Mouse (Mus musculus) gastrocnemius, adult 2 months (tissue): ENCODE measurements around the gene Zfp106. TPM values are rescaled to one million over a fixed set of nuclear protein-coding genes. Genes with fewer than 3 reads are reported as not detected.
A peak's percentile ranks its signal among the peaks of the same experiment; 100 is the strongest.
"Not testable (repeated sequence)": the region's sequence is repeated elsewhere in the genome, so short reads cannot be mapped to it uniquely, and the experiment has no call there.

Source experiments
- DNase-seq: peaks from one replicate; pipeline ENCODE4 v3.0.0; 2022
- H3K27ac ChIP-seq: fragments of 200-600 bp; 2 replicates; pipeline ENCODE4 v1.8.1; 2022; ENCODE audit warnings: mild to moderate bottlenecking
- H3K4me3 ChIP-seq: fragments of 200-600 bp; 2 replicates; pipeline ENCODE4 v1.8.1; 2022; ENCODE audit warnings: mild to moderate bottlenecking, moderate library complexity
- CTCF ChIP-seq: fragments of 200-600 bp; IDR thresholded peaks from 2 replicates; pipeline ENCODE4 v1.8.1; 2022; ENCODE audit warnings: antibody characterized with exemption, mild to moderate bottlenecking, moderate library complexity
- intact Hi-C: fragments of 180-260 bp; cut with DNase I; formaldehyde crosslinking; loops from one replicate; pipeline ENCODE4 v1.15.1; 2025
- total RNA-seq, 2 experiments: library from RNA; stranded (reverse); gene quantifications; 2 replicates each; pipeline ENCODE4 v1.2.3; 2021

The Zfp106 gene
- total RNA-seq, 2 experiments from 2014 or later, result 635 to 796 TPM

- Histone ChIP-seq H3K4me3 (no peak overlapping the region), H3K27ac (no peak overlapping the region)
- no peak for DNase-seq
- no peak for TF ChIP-seq CTCF
- intact Hi-C loops, result no loop called here
Observed at GRCm38 (mm10) chr2:120571081-120571480, 7.4 kb upstream of the Zfp106 start.

- peak overlapping the region; percentile 93 for H3K27ac ChIP-seq
- intact Hi-C loops, result loop anchor here (5.0 kb wide), 1 partner anchor 166 kb away; the partner anchor contains the start of genes Ganc and Tmem87a
- H3K4me3 ChIP-seq, result peak overlapping the region; percentile 78
- no peak for TF ChIP-seq CTCF
- DNase-seq, result no peak
Observed at GRCm38 (mm10) chr2:120567798-120568320, 4.2 kb upstream of the Zfp106 start.

GRCm38 (mm10) chr2:120566886-120567797 lies 3.5 kb upstream of the Zfp106 start, which contains the start of gene Snap23:
Gene Snap23, plus strand, starts transcription at chr2:120567671.
- TF ChIP-seq CTCF, result no peak
- Histone ChIP-seq H3K4me3 (peak within 1 kb of the TSS; percentile 78), H3K27ac (peak within 1 kb of the TSS; percentile 93)
- peak; percentile 97 for DNase-seq
- intact Hi-C loops, result loop anchor here (5.0 kb wide), 1 partner anchor 165 kb away; the partner anchor contains the start of genes Ganc and Tmem87a

GRCm38 (mm10) chr2:120565363-120565762 lies 1.7 kb upstream of the Zfp106 start:
- intact Hi-C loops, result loop anchor here (5.0 kb wide), 1 partner anchor 163 kb away; the partner anchor contains the start of genes Ganc and Tmem87a
- TF ChIP-seq CTCF, result no peak
- Histone ChIP-seq H3K4me3 (no peak overlapping the region), H3K27ac (no peak overlapping the region)
- DNase-seq, result no peak

GRCm38 (mm10) chr2:120564548-120565188 lies 1.0 kb upstream of the Zfp106 start:
- not testable (repeated sequence) for DNase-seq, H3K27ac ChIP-seq, H3K4me3 ChIP-seq
- intact Hi-C loops, result loop anchor here (5.0 kb wide), 1 partner anchor 162 kb away; the partner anchor contains the start of genes Ganc and Tmem87a

GRCm38 (mm10) chr2:120562859-120563234 lies 796 bp downstream of the Zfp106 start:
- no peak for TF ChIP-seq CTCF
- Histone ChIP-seq H3K4me3 (peak overlapping the region; percentile 99), H3K27ac (peak overlapping the region; percentile 93)
- DNase-seq, result no peak
- intact Hi-C loops, result loop anchor here (2.0 kb wide), 1 partner anchor 24 kb away; no protein-coding TSS in a partner anchor

- Histone ChIP-seq H3K4me3 (no peak overlapping the region), H3K27ac (0 out of 2 replicates have a peak overlapping the region, but pooled peaks have one; percentile 21)
- no peak for TF ChIP-seq CTCF
- intact Hi-C loops, result no loop called here
- DNase-seq, result no peak
Observed at GRCm38 (mm10) chr2:120561524-120561923, 2.1 kb downstream of the Zfp106 start.

GRCm38 (mm10) chr2:120558813-120559212 lies 4.8 kb downstream of the Zfp106 start:
- Histone ChIP-seq H3K27ac (no peak overlapping the region), H3K4me3 (no peak overlapping the region)
- TF ChIP-seq CTCF, result no peak
- no peak for DNase-seq
- intact Hi-C loops, result no loop called here

GRCm38 (mm10) chr2:120556868-120557267 lies 6.8 kb downstream of the Zfp106 start:
- H3K4me3 ChIP-seq, result no peak overlapping the region
- DNase-seq, result no peak
- no peak overlapping the region for H3K27ac ChIP-seq
- intact Hi-C loops, result no loop called here
- TF ChIP-seq CTCF, result no peak

- H3K4me3 ChIP-seq, result no peak overlapping the region
- intact Hi-C loops, result no loop called here
- no peak for TF ChIP-seq CTCF
- DNase-seq, result no peak
- H3K27ac ChIP-seq, result no peak overlapping the region; the same call in 1 of the 2 replicates
Observed at GRCm38 (mm10) chr2:120544732-120545131, 18.9 kb downstream of the Zfp106 start.

- Histone ChIP-seq H3K27ac (peak overlapping the region; percentile 93), H3K4me3 (peak overlapping the region; percentile 67)
- intact Hi-C loops, result loop anchor here (2.0 kb wide), 1 partner anchor 23 kb away; the partner anchor contains the start of gene Zfp106
- TF ChIP-seq CTCF, result no peak
- peak; percentile 80 for DNase-seq
Observed at GRCm38 (mm10) chr2:120539778-120540208, 23.9 kb downstream of the Zfp106 start.

- DNase-seq, result no peak
- intact Hi-C loops, result loop anchor here (2.0 kb wide), 1 partner anchor 23 kb away; the partner anchor contains the start of gene Zfp106
- H3K27ac ChIP-seq, result peak overlapping the region; percentile 93
- peak overlapping the region; percentile 67 for H3K4me3 ChIP-seq
- no peak for TF ChIP-seq CTCF
Observed at GRCm38 (mm10) chr2:120539333-120539732, 24.3 kb downstream of the Zfp106 start.

GRCm38 (mm10) chr2:120531223-120531622 lies 32.4 kb downstream of the Zfp106 start:
- Histone ChIP-seq H3K4me3 (peak overlapping the region; percentile 27), H3K27ac (peak overlapping the region; percentile 77)
- no peak for DNase-seq
- intact Hi-C loops, result no loop called here
- no peak for TF ChIP-seq CTCF
